In the genomic region with DNA sequence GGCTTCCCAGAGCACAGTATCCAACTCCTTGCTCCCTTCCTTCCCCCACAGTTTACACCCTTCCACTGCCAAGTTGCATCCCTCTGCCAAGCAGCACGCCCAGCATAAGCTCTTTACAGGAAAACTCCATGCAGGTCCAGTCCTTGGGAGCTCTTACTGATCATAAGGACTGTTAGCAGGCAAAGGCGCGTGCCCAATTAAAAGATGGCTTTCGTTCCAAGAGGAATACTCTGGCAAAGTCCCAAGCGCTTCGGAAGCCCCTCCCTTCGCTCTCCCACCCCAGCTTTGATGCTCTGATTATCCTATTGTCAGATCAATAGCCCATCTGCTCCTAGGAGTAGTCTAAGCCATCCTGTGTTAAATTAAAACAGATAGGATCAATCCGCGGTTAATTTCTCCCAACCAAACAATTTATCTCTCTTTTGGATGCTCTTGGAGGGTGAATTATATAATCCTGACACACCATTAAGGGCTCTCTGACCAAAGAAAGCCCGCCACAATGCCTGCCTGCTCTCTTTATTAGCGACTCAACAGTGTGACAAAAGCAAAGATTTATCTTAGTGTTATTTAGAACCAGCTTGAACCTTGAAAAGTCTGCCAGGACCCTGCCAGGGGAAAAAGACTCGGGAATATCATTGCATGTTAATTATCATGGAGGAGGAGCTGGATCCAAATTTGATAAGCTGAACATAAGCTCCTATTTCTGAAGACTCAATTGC, we compare ENCODE assay signal across 8 mouse cellular contexts.
DNase-seq lines count a peak whose midpoint lies in the region; ATAC-seq and TF ChIP-seq lines count a peak whose summit lies in the region.

No protein-coding gene starts in this region.

- 18% methylated on average over 12 of the region's 12 CpGs for WGBS in forebrain, embryonic 13.5 days
- WGBS in midbrain, postnatal 0 days, result 15% methylated on average over 12 of the region's 12 CpGs

- no peaks in the 10 kb centered on the region for H3K36me3 ChIP-seq in forebrain, embryonic 13.5 days (ENCODE audit: poor library complexity, severe bottlenecking)
- H3K36me3 ChIP-seq in midbrain, postnatal 0 days (ENCODE audit: insufficient read depth, low read length), result no peaks in the 10 kb centered on the region

- no peak overlapping the region for H3K9ac ChIP-seq in forebrain, embryonic 13.5 days
- no peak overlapping the region for H3K9ac ChIP-seq in midbrain, postnatal 0 days (replicated peaks; ENCODE audit: low read length, poor library complexity, severe bottlenecking)

- peak overlapping the region; percentile 71 for H3K27ac ChIP-seq in forebrain, embryonic 13.5 days
- H3K27ac ChIP-seq in midbrain, postnatal 0 days (ENCODE audit: low read depth, low read length), result no peak overlapping the region

- ATAC-seq in forebrain, embryonic 13.5 days, result peak; percentile 93
- no peak for ATAC-seq in midbrain, postnatal 0 days (ENCODE audit: low FRiP score)
- ATAC-seq in activated CD4-positive, CD25-positive, alpha-beta regulatory T cell, adult 4 months, result no peak

- H3K4me2 ChIP-seq in forebrain, embryonic 13.5 days, result peak overlapping the region; percentile 39
- H3K4me2 ChIP-seq in midbrain, postnatal 0 days (ENCODE audit: low read depth, low read length, poor library complexity, severe bottlenecking), result peak overlapping the region; percentile 46

- H3K4me3 ChIP-seq in forebrain, embryonic 13.5 days, result no peak overlapping the region
- H3K4me3 ChIP-seq in midbrain, postnatal 0 days (ENCODE audit: low read depth, low read length), result peak overlapping the region; percentile 13; the same call in 1 of the 2 replicates

- no peak for TF ChIP-seq CTCF in midbrain, postnatal 0 days (IDR thresholded peaks at IDR 0.05)

- H3K4me1 ChIP-seq in forebrain, embryonic 13.5 days, result peaks cover 21% of the 10 kb centered on the region
- H3K4me1 ChIP-seq in midbrain, postnatal 0 days (ENCODE audit: insufficient read depth, low read length), result no peaks in the 10 kb centered on the region

- peak; percentile 34 for DNase-seq in Muller cell, postnatal 12 days (ENCODE audit: inconsistent ontology term)
- DNase-seq in layer of hippocampus, adult 9-10 months (ENCODE audit: low spot score), result peak; percentile 16
- DNase-seq in midbrain, postnatal 0 days (ENCODE audit: low spot score), result peak; percentile 78
- no peak for DNase-seq in spleen, postnatal 36 days (ENCODE audit: low spot score in 2 of 2)
- no peak for DNase-seq in kidney, postnatal 25 days
- DNase-seq in cerebellum, postnatal 36 days, result no peak

- H3K27me3 ChIP-seq in forebrain, embryonic 13.5 days, result no peaks in the 10 kb centered on the region
- H3K27me3 ChIP-seq in midbrain, postnatal 0 days (ENCODE audit: insufficient read depth, low read length), result no peaks in the 10 kb centered on the region

- H3K9me3 ChIP-seq in forebrain, embryonic 13.5 days (replicated peaks), result no peaks in the 10 kb centered on the region
- no peaks in the 10 kb centered on the region for H3K9me3 ChIP-seq in midbrain, postnatal 0 days (ENCODE audit: low read length)

Comparison
In these comparisons a context has a peak if more than half of its experiments do, and no peak if none do; other contexts are left out.
1. DNase-seq: peak in Muller cell, postnatal 12 days (single experiment), layer of hippocampus, adult 9-10 months (single experiment) and midbrain, postnatal 0 days (single experiment); none in spleen, postnatal 36 days (0 of 2), kidney, postnatal 25 days (0 of 2) and cerebellum, postnatal 36 days (0 of 2).